Mouse (Mus musculus) hindbrain, embryonic 13.5 days (tissue): Measurements from ENCODE around the gene Rhof. TPM values are rescaled to one million over a fixed set of nuclear protein-coding genes. Genes with fewer than 3 reads are reported as not detected.

Experiments used
- ATAC-seq: fragments of 200-750 bp; cut with Nextera tagmentation; 2 replicates; pipeline ENCODE4 v1.8.0; 2017; ENCODE audit warnings: moderate TSS enrichment; ENCODE audit not compliant: low FRiP score
- H3K27ac ChIP-seq: fragments of 300-500 bp; sonication (generic); 2 replicates; pipeline ENCODE4 v1.5.1; 2015; ENCODE audit warnings: inconsistent platforms, mild to moderate bottlenecking, moderate library complexity
- H3K27me3 ChIP-seq: fragments of 300-500 bp; sonication (generic); 2 replicates; pipeline ENCODE4 v1.6.1; 2015; ENCODE audit warnings: mild to moderate bottlenecking, inconsistent platforms
- H3K36me3 ChIP-seq: fragments of 300-500 bp; sonication (generic); 2 replicates; pipeline ENCODE4 v1.6.1; 2015; ENCODE audit warnings: mild to moderate bottlenecking, inconsistent platforms
- H3K4me1 ChIP-seq: fragments of 300-500 bp; sonication (generic); replicated peaks from 2 replicates; pipeline ENCODE4 v1.6.1; 2015; ENCODE audit warnings: inconsistent platforms
- H3K4me2 ChIP-seq: fragments of 300-500 bp; sonication (generic); 2 replicates; pipeline ENCODE4 v1.6.1; 2015; ENCODE audit warnings: inconsistent platforms, mild to moderate bottlenecking, moderate library complexity
- H3K4me3 ChIP-seq: fragments of 300-500 bp; sonication (generic); 2 replicates; pipeline ENCODE4 v1.5.1; 2015; ENCODE audit warnings: mild to moderate bottlenecking, inconsistent platforms
- H3K9ac ChIP-seq: fragments of 300-500 bp; sonication (generic); 2 replicates; pipeline ENCODE4 v1.6.1; 2015; ENCODE audit warnings: mild to moderate bottlenecking, inconsistent platforms
- H3K9me3 ChIP-seq: fragments of 300-500 bp; sonication (generic); 2 replicates; pipeline ENCODE4 v1.6.1; 2016; ENCODE audit warnings: inconsistent platforms
- WGBS: fragments of 180-500 bp; shearing (Covaris S2); methylation state at CpG from one replicate; pipeline ENCODE4 v1.1.7; 2015; 5-methylcytosine and 5-hydroxymethylcytosine counted together
- polyA plus RNA-seq: library from polyadenylated mRNA; unstranded; fragments of >200 nt; fragmentation: Nextera tagmentation; extraction: Ambion mirVana; gene quantifications from 2 replicates; pipeline ENCODE4 v1.2.1, GENCODE M21; 2015

Gene Rhof
- polyA plus RNA-seq, 1 experiment from 2014 or later: 5.1 TPM

- Histone ChIP-seq H3K4me2 (no peak overlapping the region), H3K4me3 (no peak overlapping the region), H3K9ac (peak overlapping the region; percentile 35), H3K27me3 (no peaks in the 10 kb centered on the region), H3K4me1 (peaks cover 46% of the 10 kb centered on the region), H3K9me3 (no peaks in the 10 kb centered on the region), H3K27ac (no peak overlapping the region), H3K36me3 (peaks cover 76% of the 10 kb centered on the region)
- 87% methylated on average over 9 of the region's 9 CpGs for WGBS
- ATAC-seq: no peak
Measured at GRCm38 (mm10) chr5:123130030-123130813, 2.3 kb downstream of the Rhof start.

- Histone ChIP-seq H3K4me1 (peaks cover 37% of the 10 kb centered on the region), H3K27me3 (no peaks in the 10 kb centered on the region), H3K27ac (no peak overlapping the region), H3K9me3 (no peaks in the 10 kb centered on the region), H3K9ac (peak overlapping the region; percentile 39; the same call in 1 of the 2 replicates), H3K4me2 (no peak overlapping the region), H3K4me3 (no peak overlapping the region), H3K36me3 (peaks cover 69% of the 10 kb centered on the region)
- ATAC-seq: no peak
- WGBS: 87% methylated on average over 10 of the region's 10 CpGs
Measured at GRCm38 (mm10) chr5:123129170-123129757, 3.2 kb downstream of the Rhof start.

GRCm38 (mm10) chr5:123128426-123129169, 3.9 kb downstream of the Rhof start:
- Histone ChIP-seq H3K27me3 (no peaks in the 10 kb centered on the region), H3K9ac (peak overlapping the region; percentile 39; the same call in 1 of the 2 replicates), H3K4me3 (no peak overlapping the region), H3K4me1 (peaks cover 30% of the 10 kb centered on the region), H3K36me3 (peaks cover 66% of the 10 kb centered on the region), H3K4me2 (no peak overlapping the region), H3K9me3 (no peaks in the 10 kb centered on the region), H3K27ac (no peak overlapping the region)
- 64% methylated on average over 10 of the region's 10 CpGs for WGBS
- no peak for ATAC-seq

GRCm38 (mm10) chr5:123127031-123127430, 5.5 kb downstream of the Rhof start:
- H3K4me1 ChIP-seq: peaks cover 14% of the 10 kb centered on the region
- 78% methylated on average over 6 of the region's 6 CpGs for WGBS
- H3K36me3 ChIP-seq: peaks cover 74% of the 10 kb centered on the region
- H3K9me3 ChIP-seq: no peaks in the 10 kb centered on the region
- no peak overlapping the region for H3K27ac ChIP-seq
- H3K9ac ChIP-seq: no peak overlapping the region
- H3K27me3 ChIP-seq: no peaks in the 10 kb centered on the region
- no peak overlapping the region for H3K4me3 ChIP-seq
- ATAC-seq: no peak
- no peak overlapping the region for H3K4me2 ChIP-seq

GRCm38 (mm10) chr5:123125638-123126406, 6.7 kb downstream of the Rhof start:
- ATAC-seq: no peak
- no peaks in the 10 kb centered on the region for H3K9me3 ChIP-seq
- 0 out of 2 replicates have a peak, but pooled peaks cover 10% of the 10 kb centered on the region for H3K4me1 ChIP-seq
- no peak overlapping the region for H3K27ac ChIP-seq
- H3K9ac ChIP-seq: no peak overlapping the region
- H3K4me3 ChIP-seq: no peak overlapping the region
- 88% methylated on average over 18 of the region's 18 CpGs for WGBS
- peaks cover 74% of the 10 kb centered on the region for H3K36me3 ChIP-seq
- H3K4me2 ChIP-seq: no peak overlapping the region
- no peaks in the 10 kb centered on the region for H3K27me3 ChIP-seq

- 88% methylated on average over 6 of the region's 6 CpGs for WGBS
- Histone ChIP-seq H3K9me3 (no peaks in the 10 kb centered on the region), H3K4me2 (no peak overlapping the region), H3K9ac (no peak overlapping the region), H3K27ac (no peak overlapping the region), H3K4me1 (0 out of 2 replicates have a peak, but pooled peaks cover 17% of the 10 kb centered on the region), H3K36me3 (peaks cover 67% of the 10 kb centered on the region), H3K4me3 (no peak overlapping the region), H3K27me3 (no peaks in the 10 kb centered on the region)
- ATAC-seq: no peak
Measured at GRCm38 (mm10) chr5:123125105-123125504, 7.4 kb downstream of the Rhof start.

- H3K4me2 ChIP-seq: no peak overlapping the region
- WGBS: 91% methylated on average over 4 of the region's 4 CpGs
- peaks cover 45% of the 10 kb centered on the region for H3K36me3 ChIP-seq
- 0 out of 2 replicates have a peak, but pooled peaks cover 12% of the 10 kb centered on the region for H3K4me1 ChIP-seq
- no peak overlapping the region for H3K4me3 ChIP-seq
- no peak overlapping the region for H3K27ac ChIP-seq
- no peak overlapping the region for H3K9ac ChIP-seq
- no peaks in the 10 kb centered on the region for H3K9me3 ChIP-seq
- no peak for ATAC-seq
- H3K27me3 ChIP-seq: no peaks in the 10 kb centered on the region
Measured at GRCm38 (mm10) chr5:123122181-123122580, 10.3 kb downstream of the Rhof start.

- Histone ChIP-seq H3K9me3 (no peaks in the 10 kb centered on the region), H3K9ac (no peak overlapping the region), H3K4me1 (0 out of 2 replicates have a peak, but pooled peaks cover 12% of the 10 kb centered on the region), H3K36me3 (peaks cover 31% of the 10 kb centered on the region), H3K27me3 (no peaks in the 10 kb centered on the region), H3K4me2 (no peak overlapping the region), H3K4me3 (no peak overlapping the region), H3K27ac (no peak overlapping the region)
- no peak for ATAC-seq
- 46% methylated on average over 7 of the region's 7 CpGs for WGBS
Measured at GRCm38 (mm10) chr5:123120624-123121215, 11.8 kb downstream of the Rhof start.

GRCm38 (mm10) chr5:123118826-123119225, 13.7 kb downstream of the Rhof start:
- 82% methylated on average over 10 of the region's 10 CpGs for WGBS
- no peak for ATAC-seq
- H3K4me1 ChIP-seq: peaks cover 21% of the 10 kb centered on the region; the same call in 1 of the 2 replicates

GRCm38 (mm10) chr5:123117773-123118172, 14.7 kb downstream of the Rhof start:
- no peak overlapping the region for H3K4me3 ChIP-seq
- H3K27ac ChIP-seq: no peak overlapping the region
- 83% methylated on average over 8 of the region's 8 CpGs for whole genome bisulfite sequencing
- H3K9me3 ChIP-seq: no peaks in the 10 kb centered on the region
- H3K27me3 ChIP-seq: 0 out of 2 replicates have a peak, but pooled peaks cover 4% of the 10 kb centered on the region
- ATAC-seq: no peak
- H3K4me1 ChIP-seq: peaks cover 21% of the 10 kb centered on the region; the same call in 1 of the 2 replicates
- no peak overlapping the region for H3K4me2 ChIP-seq
- H3K9ac ChIP-seq: no peak overlapping the region
- H3K36me3 ChIP-seq: peaks cover 12% of the 10 kb centered on the region

More at GRCm38 (mm10) chr5:123118826-123119225, 13.7 kb downstream of the Rhof start:
- H3K9me3 ChIP-seq: no peaks in the 10 kb centered on the region
- H3K9ac ChIP-seq: no peak overlapping the region; the same call in 1 of the 2 replicates
- H3K4me3 ChIP-seq: no peak overlapping the region
- peaks cover 22% of the 10 kb centered on the region for H3K36me3 ChIP-seq
- H3K27me3 ChIP-seq: no peaks in the 10 kb centered on the region
- no peak overlapping the region for H3K27ac ChIP-seq
- no peak overlapping the region for H3K4me2 ChIP-seq

- H3K4me2 ChIP-seq: no peak overlapping the region
- no peak overlapping the region for H3K9ac ChIP-seq
- peaks cover 21% of the 10 kb centered on the region; the same call in 1 of the 2 replicates for H3K4me1 ChIP-seq
- no peak overlapping the region for H3K4me3 ChIP-seq
- H3K27ac ChIP-seq: no peak overlapping the region
- 16% methylated on average over 10 of the region's 10 CpGs for WGBS
- ATAC-seq: peak; percentile 50; the same call in 1 of the 2 replicates
- H3K36me3 ChIP-seq: peaks cover 7% of the 10 kb centered on the region
- 0 out of 2 replicates have a peak, but pooled peaks cover 4% of the 10 kb centered on the region for H3K27me3 ChIP-seq
- H3K9me3 ChIP-seq: no peaks in the 10 kb centered on the region
Measured at GRCm38 (mm10) chr5:123117257-123117656, 15.2 kb downstream of the Rhof start.
